Comparison of ENCODE assay signal across 9 mouse cellular contexts in the genomic region with DNA sequence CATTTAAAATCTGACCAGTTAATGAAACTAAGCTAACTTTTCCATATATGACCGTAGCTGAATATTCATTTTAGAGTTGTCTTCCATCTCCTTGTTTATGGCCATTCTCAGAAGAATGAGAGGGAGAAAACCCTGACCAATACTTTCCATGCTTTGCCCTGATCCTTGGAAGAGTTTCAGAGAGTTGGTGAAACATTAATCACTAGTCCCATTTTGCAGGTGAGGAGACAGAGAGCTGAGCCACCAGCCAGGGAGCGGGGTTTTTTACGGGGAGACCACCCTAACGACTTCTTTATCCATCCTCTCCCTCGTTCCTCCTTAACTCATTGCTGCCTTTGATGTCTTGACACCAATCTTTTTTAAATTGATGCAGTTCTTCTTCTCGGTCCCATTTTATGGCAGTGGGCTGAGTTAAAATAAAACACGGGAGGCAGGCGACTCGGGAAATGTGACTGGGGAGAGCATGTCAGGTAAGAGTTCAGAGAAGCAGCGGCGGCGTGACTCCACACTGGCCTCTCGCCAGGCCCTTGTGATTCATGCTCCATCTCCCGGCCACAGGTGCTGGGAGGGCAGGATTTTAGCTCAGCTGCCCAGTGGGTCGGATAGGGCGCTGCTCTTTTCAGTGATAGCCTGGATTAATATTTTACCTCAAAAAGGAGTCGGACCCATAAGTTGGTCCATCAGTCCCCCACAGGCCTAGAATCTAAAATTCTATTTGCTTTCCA.
DNase-seq lines count a peak whose midpoint lies in the region; ATAC-seq and TF ChIP-seq lines count a peak whose summit lies in the region.
"Had no signal": no experiment of that assay in that cellular context is flagged by ENCODE, and none has a peak within 500 bp of the region (broad histone marks: within the 10 kb centered on the region; RNA-seq: fewer than 3 reads in every experiment).

No protein-coding gene starts in this region.

- H3K4me3 ChIP-seq in liver, embryonic 11.5 days (ENCODE audit: low read depth, low read length), result no peak overlapping the region
- H3K4me3 ChIP-seq in liver, adult 2 months (ENCODE audit: insufficient read depth, low read depth, low read length), result no peak overlapping the region
- no peak overlapping the region for H3K4me3 ChIP-seq in hindbrain, embryonic 13.5 days
- H3K4me3 ChIP-seq: heart, embryonic 13.5 days; stomach, embryonic 15.5 days had no signal

- DNase-seq in liver, result peak; percentile 26
- DNase-seq in liver, embryonic 11.5 days (ENCODE audit: low spot score), result no peak
- DNase-seq in heart, postnatal 4 days, result peak; percentile 32
- DNase-seq in liver, adult 2 months (ENCODE audit: extremely low read depth, low read depth, low spot score), result peak; percentile 78
- DNase-seq in urinary bladder, postnatal 25 days (ENCODE audit: low spot score), result peak; percentile 50

- H3K36me3 ChIP-seq in liver, embryonic 11.5 days (ENCODE audit: control insufficient read depth, insufficient read depth, low read length), result no peaks in the 10 kb centered on the region
- H3K36me3 ChIP-seq in liver, adult 2 months (ENCODE audit: control insufficient read depth, insufficient read depth, low read length), result no peaks in the 10 kb centered on the region
- H3K36me3 ChIP-seq in hindbrain, embryonic 13.5 days, result no peaks in the 10 kb centered on the region
- H3K36me3 ChIP-seq: heart, embryonic 13.5 days; stomach, embryonic 15.5 days had no signal

- H3K27ac ChIP-seq in liver, embryonic 11.5 days (ENCODE audit: low read depth, low read length), result no peak overlapping the region
- H3K27ac ChIP-seq in liver, adult 2 months (replicated peaks; ENCODE audit: insufficient read depth, low read depth, low read length), result peak overlapping the region; percentile 60
- no peak overlapping the region for H3K27ac ChIP-seq in hindbrain, embryonic 13.5 days
- H3K27ac ChIP-seq: heart, embryonic 13.5 days; stomach, embryonic 15.5 days had no signal

- WGBS in liver, embryonic 11.5 days, result 71% methylated on average over 17 of the region's 17 CpGs
- WGBS in liver, adult 2 months, result 59% methylated on average over 17 of the region's 17 CpGs
- 79% methylated on average over 17 of the region's 17 CpGs for WGBS in hindbrain, embryonic 13.5 days

- H3K9me3 ChIP-seq in liver, embryonic 11.5 days (ENCODE audit: control insufficient read depth, low read length), result no peaks in the 10 kb centered on the region
- no peaks in the 10 kb centered on the region for H3K9me3 ChIP-seq in hindbrain, embryonic 13.5 days
- H3K9me3 ChIP-seq: heart, embryonic 13.5 days; stomach, embryonic 15.5 days had no signal

- no peaks in the 10 kb centered on the region for H3K79me2 ChIP-seq in liver, adult 2 months (ENCODE audit: control insufficient read depth, insufficient read depth, low read length)

- H3K4me2 ChIP-seq in liver, embryonic 11.5 days, result no peak overlapping the region
- no peak overlapping the region for H3K4me2 ChIP-seq in hindbrain, embryonic 13.5 days
- H3K4me2 ChIP-seq: heart, embryonic 13.5 days; stomach, embryonic 15.5 days had no signal

- peaks cover 15% of the 10 kb centered on the region for H3K4me1 ChIP-seq in liver, embryonic 11.5 days (replicated peaks; ENCODE audit: control insufficient read depth, insufficient read depth, low read length)
- peaks cover 8% of the 10 kb centered on the region; the same call in 1 of the 2 replicates for H3K4me1 ChIP-seq in liver, adult 2 months (ENCODE audit: control insufficient read depth, insufficient read depth, low read length)
- H3K4me1 ChIP-seq in hindbrain, embryonic 13.5 days (replicated peaks), result peaks cover 7% of the 10 kb centered on the region
- H3K4me1 ChIP-seq: stomach, embryonic 15.5 days had no signal

- no peaks in the 10 kb centered on the region for H3K27me3 ChIP-seq in liver, embryonic 11.5 days (replicated peaks; ENCODE audit: control insufficient read depth, insufficient read depth, low read length)
- no peaks in the 10 kb centered on the region for H3K27me3 ChIP-seq in liver, adult 2 months (ENCODE audit: control insufficient read depth, insufficient read depth, low read length)
- H3K27me3 ChIP-seq in hindbrain, embryonic 13.5 days, result no peaks in the 10 kb centered on the region
- H3K27me3 ChIP-seq: heart, embryonic 13.5 days; stomach, embryonic 15.5 days had no signal

- H3K9ac ChIP-seq in liver, embryonic 11.5 days (ENCODE audit: low read depth, low read length), result no peak overlapping the region
- no peak overlapping the region for H3K9ac ChIP-seq in liver, adult 2 months (ENCODE audit: low read depth, low read length)
- H3K9ac ChIP-seq in hindbrain, embryonic 13.5 days, result no peak overlapping the region
- H3K9ac ChIP-seq: heart, embryonic 13.5 days; stomach, embryonic 15.5 days had no signal

- no peak for TF ChIP-seq POLR2A in liver, adult 2 months (IDR thresholded peaks at IDR 0.05; ENCODE audit: extremely low read depth, insufficient read depth, low read length)

- TF ChIP-seq CTCF in liver, adult 2 months (IDR thresholded peaks at IDR 0.05; ENCODE audit: low read depth, low read length), result no peak

- no peak for ATAC-seq in liver, embryonic 11.5 days (replicated peaks; ENCODE audit: low FRiP score)
- no peak for ATAC-seq in inflammation-experienced regulatory T-cells, adult 6 months
- no peak for ATAC-seq in hindbrain, embryonic 13.5 days (ENCODE audit: low FRiP score)
